Mouse (Mus musculus) neural tube, embryonic 14.5 days (tissue): ENCODE measurements around the gene Olfr1338. TPM values are rescaled to one million over a fixed set of nuclear protein-coding genes. Genes with fewer than 3 reads are reported as not detected.

Source experiments
- ATAC-seq: fragments of 200-750 bp; cut with Nextera tagmentation; 2 replicates; pipeline ENCODE4 v1.8.0; 2017; ENCODE audit warnings: low read depth, mild to moderate bottlenecking, moderate TSS enrichment, moderate library complexity
- H3K27ac ChIP-seq: fragments of 300-500 bp; sonication (generic); 2 replicates; pipeline ENCODE4 v1.5.1; 2014; ENCODE audit warnings: low read depth, mild to moderate bottlenecking, control low read depth, low read length, moderate library complexity, mixed read lengths
- H3K27me3 ChIP-seq: fragments of 300-500 bp; sonication (generic); 2 replicates; pipeline ENCODE4 v1.6.1; 2014; ENCODE audit warnings: low read length; ENCODE audit not compliant: control insufficient read depth, insufficient read depth
- H3K36me3 ChIP-seq: fragments of 300-500 bp; sonication (generic); 2 replicates; pipeline ENCODE4 v1.6.1; 2014; ENCODE audit warnings: low read length, mixed read lengths; ENCODE audit not compliant: control insufficient read depth, insufficient read depth
- H3K4me1 ChIP-seq: fragments of 300-500 bp; sonication (generic); 2 replicates; pipeline ENCODE4 v1.6.1; 2014; ENCODE audit warnings: low read length; ENCODE audit not compliant: control insufficient read depth, insufficient read depth
- H3K4me2 ChIP-seq: fragments of 300-500 bp; sonication (generic); 2 replicates; pipeline ENCODE4 v1.6.1; 2014; ENCODE audit warnings: mild to moderate bottlenecking, low read depth, low read length, control low read depth
- H3K4me3 ChIP-seq: fragments of 300-500 bp; sonication (generic); 2 replicates; pipeline ENCODE4 v1.5.1; 2014; ENCODE audit warnings: low read depth, low read length, control low read depth, mixed read lengths
- H3K9ac ChIP-seq: fragments of 300-500 bp; sonication (generic); replicated peaks from 2 replicates; pipeline ENCODE4 v1.6.1; 2014; ENCODE audit warnings: low read depth, mild to moderate bottlenecking, control low read depth, low read length, mixed read lengths
- H3K9me3 ChIP-seq: fragments of 300-500 bp; sonication (generic); 2 replicates; pipeline ENCODE4 v1.6.1; 2016; ENCODE audit warnings: low read length; ENCODE audit not compliant: control insufficient read depth
- WGBS: fragments of 180-500 bp; shearing (Covaris S2); extraction: QIAGEN DNeasy Blood & Tissue Kit; methylation state at CpG from one replicate; pipeline ENCODE4 v1.1.7; 2014; 5-methylcytosine and 5-hydroxymethylcytosine counted together
- polyA plus RNA-seq: library from polyadenylated mRNA; unstranded; fragments of >200 nt; fragmentation: Nextera tagmentation; extraction: Ambion mirVana; gene quantifications from 2 replicates; pipeline ENCODE4 v1.2.1, GENCODE M21; 2014

Olfr1338 gene
- polyA plus RNA-seq, 1 experiment from 2014 or later = not detected

- Histone ChIP-seq H3K27ac (no peak overlapping the region), H3K4me2 (no peak overlapping the region), H3K4me1 (no peaks in the 10 kb centered on the region), H3K27me3 (no peaks in the 10 kb centered on the region), H3K9me3 (no peaks in the 10 kb centered on the region), H3K9ac (no peak overlapping the region), H3K4me3 (no peak overlapping the region), H3K36me3 (no peaks in the 10 kb centered on the region)
- ATAC-seq = no peak
- WGBS = 32% methylated on average over 1 of the region's 1 CpGs
Observed at GRCm38 (mm10) chr4:118711656-118712055, 46.9 kb downstream of the Olfr1338 start.

DNA sequence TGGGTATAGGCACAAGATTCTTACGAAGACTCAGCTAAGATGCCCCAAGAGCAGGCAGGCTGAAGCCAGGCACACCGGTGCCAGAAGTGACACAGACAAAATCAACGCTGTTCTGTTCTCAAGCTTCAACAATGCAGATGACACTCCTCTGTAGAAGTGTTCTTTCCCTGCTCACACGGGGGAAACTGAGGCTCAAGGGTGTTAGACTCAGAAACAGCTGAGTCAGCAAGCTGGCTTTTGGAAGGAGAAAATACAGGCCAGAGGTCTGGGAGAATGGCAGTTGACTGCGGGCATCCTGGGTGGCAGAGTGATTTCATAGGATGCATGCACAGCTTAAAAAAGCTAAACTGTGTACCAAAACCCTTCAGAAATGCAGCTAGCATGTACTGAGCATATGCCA, 50.5 kb downstream of the Olfr1338 start:
- no peak overlapping the region for H3K27ac ChIP-seq
- no peaks in the 10 kb centered on the region for H3K27me3 ChIP-seq
- H3K9me3 ChIP-seq = no peaks in the 10 kb centered on the region
- H3K4me1 ChIP-seq = no peaks in the 10 kb centered on the region
- H3K36me3 ChIP-seq = no peaks in the 10 kb centered on the region
- WGBS = 86% methylated on average over 5 of the region's 5 CpGs
- H3K4me2 ChIP-seq = no peak overlapping the region
- H3K9ac ChIP-seq = no peak overlapping the region
- no peak overlapping the region for H3K4me3 ChIP-seq
- ATAC-seq = no peak

DNA sequence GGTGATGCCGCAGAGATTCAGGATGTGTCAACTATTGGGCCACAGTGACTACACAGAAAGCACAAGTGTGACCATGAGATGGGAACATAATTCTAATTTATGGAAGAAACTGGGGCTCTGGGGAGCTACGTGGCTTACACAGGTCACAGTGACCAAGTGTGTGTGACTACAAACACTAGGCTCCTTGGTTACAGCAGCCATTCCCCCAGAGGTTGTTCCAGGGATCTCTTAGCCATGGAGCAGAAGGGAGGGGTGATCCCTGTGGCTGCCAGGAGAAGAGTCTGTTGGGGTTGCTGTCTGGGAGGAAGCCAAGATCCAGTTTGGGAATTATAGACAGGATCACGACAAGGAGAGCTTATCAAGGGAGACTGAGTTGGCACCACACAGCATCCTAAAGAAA, 55.3 kb downstream of the Olfr1338 start, which contains the start of gene Olfr1341:
Gene Olfr1341, plus strand, starts transcription at position 301 of the 400 bp plus-strand sequence.
- H3K9me3 ChIP-seq = no peaks in the 10 kb centered on the region
- no peak within 1 kb of the TSS for H3K9ac ChIP-seq
- H3K27ac ChIP-seq = no peak within 1 kb of the TSS
- H3K4me2 ChIP-seq = no peak within 1 kb of the TSS
- WGBS = 86% methylated on average over 3 of the region's 3 CpGs
- ATAC-seq = no peak
- H3K27me3 ChIP-seq = no peaks in the 10 kb centered on the region
- H3K36me3 ChIP-seq = no peaks in the 10 kb centered on the region
- H3K4me3 ChIP-seq = no peak within 1 kb of the TSS
- no peaks in the 10 kb centered on the region for H3K4me1 ChIP-seq

Other genes with a start within 250 kb of the Olfr1338 start
- not detected in 2 replicates for gene 2610528J11Rik, start 231.7 kb downstream of the Olfr1338 start, polyA plus RNA-seq
- 0.44 TPM in 1 of 2 replicates, not detected in the other for gene Tmem125, start 214.7 kb downstream of the Olfr1338 start, polyA plus RNA-seq
- 1.5 TPM in 2 replicates for gene Cfap57, start 138.0 kb downstream of the Olfr1338 start, polyA plus RNA-seq
- gene Ebna1bp2, start 137.9 kb downstream of the Olfr1338 start, polyA plus RNA-seq = 100.0 and 117 TPM in 2 replicates
- not detected in 2 replicates for gene Olfr62, start 99.8 kb downstream of the Olfr1338 start, polyA plus RNA-seq
- gene Olfr1342, start 66.0 kb downstream of the Olfr1338 start, polyA plus RNA-seq = not detected in 2 replicates
- not detected in 2 replicates for gene Olfr1341, start 55.2 kb downstream of the Olfr1338 start, polyA plus RNA-seq
- gene Olfr1340, start 38.6 kb downstream of the Olfr1338 start, polyA plus RNA-seq = not detected in 2 replicates
- not detected in 2 replicates for gene Olfr1339, start 26.6 kb downstream of the Olfr1338 start, polyA plus RNA-seq
- gene Olfr1337, start 23.8 kb upstream of the Olfr1338 start, polyA plus RNA-seq = not detected in 2 replicates
- gene Olfr1335, start 51.2 kb upstream of the Olfr1338 start, polyA plus RNA-seq = not detected in 2 replicates
- gene Olfr1333, start 77.5 kb upstream of the Olfr1338 start, polyA plus RNA-seq = not detected in 2 replicates
- not detected in 2 replicates for gene Olfr1331, start 105.9 kb upstream of the Olfr1338 start, polyA plus RNA-seq
- gene Olfr1330, start 129.9 kb upstream of the Olfr1338 start, polyA plus RNA-seq = not detected in 2 replicates
- not detected in 2 replicates for gene Olfr1329, start 158.7 kb upstream of the Olfr1338 start, polyA plus RNA-seq
- gene Olfr1328, start 179.9 kb upstream of the Olfr1338 start, polyA plus RNA-seq = not detected in 2 replicates
- gene Lao1, start 202.8 kb upstream of the Olfr1338 start, polyA plus RNA-seq = not detected in 2 replicates